Mouse (Mus musculus) testis, adult 2 months (tissue): Measurements from ENCODE around the gene Hoxb6.

Experiments used
- CTCF ChIP-seq: fragments of 200-500 bp; IDR thresholded peaks from 2 replicates; pipeline ENCODE4 v1.5.1; 2012; ENCODE audit warnings: low read depth, mild to moderate bottlenecking, inconsistent platforms, low read length, moderate library complexity; ENCODE audit not compliant: control insufficient read depth, insufficient read depth, insufficient replicate concordance
- POLR2A ChIP-seq: fragments of 200-500 bp; IDR thresholded peaks from 2 replicates; pipeline ENCODE4 v1.6.1; 2012; ENCODE audit warnings: low read depth, mild to moderate bottlenecking, inconsistent platforms, low read length, moderate library complexity; ENCODE audit not compliant: control insufficient read depth

- no peak for TF ChIP-seq CTCF
- TF ChIP-seq POLR2A: no peak
Measured at GRCm38 (mm10) chr11:96278324-96278723, 14.0 kb upstream of the Hoxb6 start.
